ENCODE assay signal across 8 mouse cellular contexts in the genomic region with DNA sequence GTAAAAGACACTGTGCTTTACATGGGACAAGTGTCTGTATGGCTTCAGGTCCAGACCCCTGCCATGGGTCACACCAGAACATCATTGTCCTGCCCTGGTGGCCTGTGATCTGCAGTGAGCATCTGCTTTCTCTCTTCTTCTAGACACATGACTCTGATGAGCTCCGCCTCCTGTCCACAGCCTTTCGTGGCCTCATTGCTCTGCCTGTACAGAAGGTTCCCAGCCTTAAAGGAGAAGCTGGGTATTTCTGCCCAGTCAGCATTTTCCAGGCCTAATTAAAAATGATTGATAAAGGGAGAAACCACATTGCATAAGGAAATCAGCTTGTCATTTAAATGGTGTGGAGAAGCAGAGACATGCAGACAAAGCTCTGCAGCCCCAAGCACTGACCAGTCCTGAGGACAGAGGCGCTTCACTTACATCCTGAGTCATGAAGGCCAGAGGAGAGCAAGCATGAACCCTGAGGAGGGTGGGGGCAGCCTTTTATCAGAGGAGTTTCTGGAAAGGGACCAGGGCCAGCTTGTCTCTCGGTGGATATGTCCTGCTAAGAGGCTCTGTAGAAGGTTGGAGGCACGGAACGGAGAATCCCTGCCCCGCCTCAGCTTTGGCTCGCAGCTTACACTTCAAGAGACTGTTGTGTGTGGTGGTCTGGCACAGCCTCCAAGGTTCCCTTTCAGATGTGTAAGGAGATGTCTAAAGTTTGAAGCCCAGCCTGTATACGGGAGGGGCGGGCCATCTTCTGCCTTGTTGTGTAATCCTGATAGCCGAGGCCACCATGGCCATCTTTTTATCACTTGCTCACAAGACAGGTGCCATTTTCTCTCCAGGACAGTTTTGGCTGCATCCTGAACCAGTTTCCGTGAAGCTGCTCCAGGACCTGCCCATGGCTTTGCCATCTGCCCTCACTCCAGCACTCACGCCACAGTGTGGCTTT.
A peak's percentile ranks its signal among the peaks of the same experiment; 100 is the strongest.
DNase-seq lines count a peak whose midpoint lies in the region; ATAC-seq and TF ChIP-seq lines count a peak whose summit lies in the region.

No protein-coding gene starts in this region.

- H3K4me1 ChIP-seq in hindbrain, postnatal 0 days (ENCODE audit: insufficient read depth, low read length), result peaks cover 32% of the 10 kb centered on the region
- peaks cover 69% of the 10 kb centered on the region for H3K4me1 ChIP-seq in midbrain, embryonic 12.5 days

- peak; percentile 69 for ATAC-seq in hindbrain, postnatal 0 days
- ATAC-seq in midbrain, embryonic 12.5 days (ENCODE audit: low FRiP score, low read depth), result peak; percentile 45; the same call in 1 of the 2 replicates

- no peak overlapping the region for H3K4me2 ChIP-seq in hindbrain, postnatal 0 days (ENCODE audit: low read depth, low read length)
- H3K4me2 ChIP-seq in midbrain, embryonic 12.5 days (replicated peaks), result no peak overlapping the region

- peak overlapping the region; percentile 60 for H3K27ac ChIP-seq in hindbrain, postnatal 0 days
- H3K27ac ChIP-seq in midbrain, embryonic 12.5 days (replicated peaks), result peak overlapping the region; percentile 31; the same call in 1 of the 2 replicates

- H3K4me3 ChIP-seq in hindbrain, postnatal 0 days (ENCODE audit: low read length), result no peak overlapping the region
- H3K4me3 ChIP-seq in midbrain, embryonic 12.5 days, result no peak overlapping the region

- peak; percentile 22; the same call in 1 of the 2 replicates for TF ChIP-seq CTCF in hindbrain, postnatal 0 days (IDR thresholded peaks at IDR 0.05; ENCODE audit: low read depth)

- H3K36me3 ChIP-seq in hindbrain, postnatal 0 days (ENCODE audit: insufficient read depth, low read length), result no peaks in the 10 kb centered on the region
- H3K36me3 ChIP-seq in midbrain, embryonic 12.5 days, result no peaks in the 10 kb centered on the region

- intact Hi-C loops in gastrocnemius, postnatal 14 days (cut with DNase I; ENCODE audit: low total_unique reads), result no loop called here

- no peaks in the 10 kb centered on the region for H3K9me3 ChIP-seq in hindbrain, postnatal 0 days (ENCODE audit: low read length)
- no peaks in the 10 kb centered on the region for H3K9me3 ChIP-seq in midbrain, embryonic 12.5 days

- no peaks in the 10 kb centered on the region for H3K27me3 ChIP-seq in hindbrain, postnatal 0 days (ENCODE audit: insufficient read depth, low read length)
- no peaks in the 10 kb centered on the region for H3K27me3 ChIP-seq in midbrain, embryonic 12.5 days

- peak; percentile 27 for DNase-seq in gastrocnemius, postnatal 14 days
- DNase-seq in gastrocnemius, postnatal 4 days (ENCODE audit: low spot score in 2 of 2), result no peak
- peak; percentile 63 for DNase-seq in Muller cell, postnatal 12 days (ENCODE audit: inconsistent ontology term)
- DNase-seq in embryo, embryonic 10 days (ENCODE audit: low spot score), result peak; percentile 59
- DNase-seq in hindbrain, postnatal 0 days (ENCODE audit: low spot score), result peak; percentile 43
- DNase-seq in left cerebral cortex, adult 8-10 months (ENCODE audit: low spot score in 2 of 2), result no peak
- DNase-seq in layer of hippocampus, adult 8-10 months (ENCODE audit: low spot score in 2 of 2), result no peak

- WGBS in hindbrain, postnatal 0 days, result 41% methylated on average over 13 of the region's 13 CpGs
- 70% methylated on average over 13 of the region's 13 CpGs for WGBS in midbrain, embryonic 12.5 days

- H3K9ac ChIP-seq in hindbrain, postnatal 0 days (replicated peaks; ENCODE audit: low read length), result no peak overlapping the region
- no peak overlapping the region for H3K9ac ChIP-seq in midbrain, embryonic 12.5 days (replicated peaks)

Comparison
In these comparisons a context has a peak if more than half of its experiments do, and no peak if none do; other contexts are left out.
1. DNase-seq: peak in gastrocnemius, postnatal 14 days (single experiment), Muller cell, postnatal 12 days (single experiment), embryo, embryonic 10 days (single experiment) and hindbrain, postnatal 0 days (single experiment); none in gastrocnemius, postnatal 4 days (0 of 2), left cerebral cortex, adult 8-10 months (0 of 2) and layer of hippocampus, adult 8-10 months (0 of 2).